Mouse (Mus musculus): ENCODE data around the gene Rbfox1. TPM values are rescaled to one million over a fixed set of nuclear protein-coding genes. Genes with fewer than 3 reads are reported as not detected.

Rbfox1 gene
- polyA plus RNA-seq, 1 experiment = 98.9 TPM

DNA sequence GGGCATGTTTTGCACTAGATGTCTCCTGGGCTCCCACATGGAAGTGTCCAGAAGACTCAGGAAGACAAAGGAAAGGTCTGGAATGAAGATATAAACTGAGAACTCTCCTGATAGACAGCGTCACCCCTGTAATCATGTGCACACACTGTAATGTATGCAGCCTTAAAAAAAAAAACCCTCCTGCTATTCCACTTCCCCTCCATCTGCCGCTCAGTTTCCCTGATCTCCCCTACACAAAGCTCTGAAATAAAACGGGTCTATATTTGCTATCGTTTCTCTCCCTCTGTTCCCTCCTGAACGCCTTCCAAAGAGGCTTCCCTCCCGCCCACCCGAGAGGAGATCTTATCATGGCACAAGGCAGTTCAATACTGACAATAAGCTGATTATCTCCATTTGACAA, 151.9 kb downstream of the Rbfox1 start:
- TF ChIP-seq CTCF (IDR thresholded peaks at IDR 0.05; ENCODE audit: borderline replicate concordance, extremely low read depth, insufficient read depth, insufficient read length) (no peak), POLR2A (IDR thresholded peaks at IDR 0.05; ENCODE audit: borderline replicate concordance, extremely low read depth, insufficient read depth, insufficient read length, poor library complexity, severe bottlenecking) (no peak)
- peak; percentile 56 for DNase-seq (ENCODE audit: low read depth)

- TF ChIP-seq CTCF (IDR thresholded peaks at IDR 0.05; ENCODE audit: borderline replicate concordance, extremely low read depth, insufficient read depth, insufficient read length) = no peak
- TF ChIP-seq POLR2A (IDR thresholded peaks at IDR 0.05; ENCODE audit: borderline replicate concordance, extremely low read depth, insufficient read depth, insufficient read length, poor library complexity, severe bottlenecking) = no peak
- peak; percentile 74 for DNase-seq (ENCODE audit: low read depth)
These were observed 157.6 kb downstream of the Rbfox1 start for GRCm38 (mm10) chr16:6042766-6043165.

DNA sequence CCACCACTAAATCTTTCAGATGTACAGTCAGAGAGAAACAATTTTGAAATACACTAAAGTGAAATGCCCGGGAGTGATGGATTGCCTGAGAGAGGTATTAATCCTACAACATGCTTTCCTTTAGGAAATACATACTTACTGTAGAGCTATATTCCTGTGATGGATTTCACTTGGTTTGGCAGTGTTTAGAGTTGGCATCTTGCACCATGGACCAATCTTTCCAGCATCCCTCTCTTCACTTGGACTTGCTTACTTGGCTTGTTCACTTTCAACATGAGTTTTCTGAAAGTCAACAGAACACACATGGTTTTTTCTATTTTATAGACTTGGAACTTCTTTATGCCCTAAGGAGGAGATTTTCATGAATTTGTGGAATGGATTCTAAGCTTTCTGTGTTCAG, 163.4 kb downstream of the Rbfox1 start:
- no peak for TF ChIP-seq CTCF (IDR thresholded peaks at IDR 0.05; ENCODE audit: borderline replicate concordance, extremely low read depth, insufficient read depth, insufficient read length)
- no peak for TF ChIP-seq POLR2A (IDR thresholded peaks at IDR 0.05; ENCODE audit: borderline replicate concordance, extremely low read depth, insufficient read depth, insufficient read length, poor library complexity, severe bottlenecking)
- peak; percentile 51 for DNase-seq (ENCODE audit: low read depth)

DNA sequence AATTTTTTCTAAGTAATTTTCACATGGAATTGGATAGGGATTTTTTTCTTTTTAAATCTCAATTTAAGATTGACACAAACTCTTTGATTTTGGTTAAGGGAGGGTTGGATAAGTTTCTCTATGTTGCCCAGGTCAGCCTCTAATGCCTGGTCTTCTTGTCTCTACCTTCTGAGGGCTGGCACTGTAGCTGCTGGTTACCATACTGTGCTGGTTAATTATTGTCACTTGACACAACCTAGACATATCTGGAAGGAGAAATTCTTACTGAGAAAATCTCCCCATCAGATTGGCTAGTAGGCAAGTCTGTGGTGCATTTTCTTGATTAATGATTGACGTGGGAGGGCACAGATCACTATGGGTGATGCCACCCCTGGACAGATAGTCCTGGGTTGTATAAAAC, 177.3 kb downstream of the Rbfox1 start:
- TF ChIP-seq CTCF (IDR thresholded peaks at IDR 0.05; ENCODE audit: borderline replicate concordance, extremely low read depth, insufficient read depth, insufficient read length) = no peak
- TF ChIP-seq POLR2A (IDR thresholded peaks at IDR 0.05; ENCODE audit: borderline replicate concordance, extremely low read depth, insufficient read depth, insufficient read length, poor library complexity, severe bottlenecking) = no peak
- DNase-seq (ENCODE audit: low read depth) = no peak

DNA sequence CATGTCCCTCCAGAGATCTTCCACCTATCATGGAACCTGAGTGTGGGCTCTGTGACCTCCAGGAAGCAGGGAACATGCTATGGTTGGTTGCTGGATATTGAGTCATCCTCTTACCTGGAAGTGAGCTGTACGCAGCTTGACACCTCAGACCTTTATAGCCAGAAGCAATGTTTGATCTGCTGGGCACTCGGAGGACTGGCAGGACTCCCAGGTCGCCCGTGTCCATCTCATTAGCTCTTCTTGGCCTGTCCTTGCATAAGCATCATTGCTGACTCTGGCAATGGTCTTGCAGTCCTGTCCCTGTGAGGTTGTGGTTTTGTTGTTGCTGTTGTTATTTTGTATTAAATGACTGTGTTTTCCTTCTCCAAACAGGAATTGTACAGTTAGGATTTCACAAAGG, 180.3 kb downstream of the Rbfox1 start:
- no peak for TF ChIP-seq POLR2A (IDR thresholded peaks at IDR 0.05; ENCODE audit: borderline replicate concordance, extremely low read depth, insufficient read depth, insufficient read length, poor library complexity, severe bottlenecking)
- TF ChIP-seq CTCF (IDR thresholded peaks at IDR 0.05; ENCODE audit: borderline replicate concordance, extremely low read depth, insufficient read depth, insufficient read length) = no peak

DNA sequence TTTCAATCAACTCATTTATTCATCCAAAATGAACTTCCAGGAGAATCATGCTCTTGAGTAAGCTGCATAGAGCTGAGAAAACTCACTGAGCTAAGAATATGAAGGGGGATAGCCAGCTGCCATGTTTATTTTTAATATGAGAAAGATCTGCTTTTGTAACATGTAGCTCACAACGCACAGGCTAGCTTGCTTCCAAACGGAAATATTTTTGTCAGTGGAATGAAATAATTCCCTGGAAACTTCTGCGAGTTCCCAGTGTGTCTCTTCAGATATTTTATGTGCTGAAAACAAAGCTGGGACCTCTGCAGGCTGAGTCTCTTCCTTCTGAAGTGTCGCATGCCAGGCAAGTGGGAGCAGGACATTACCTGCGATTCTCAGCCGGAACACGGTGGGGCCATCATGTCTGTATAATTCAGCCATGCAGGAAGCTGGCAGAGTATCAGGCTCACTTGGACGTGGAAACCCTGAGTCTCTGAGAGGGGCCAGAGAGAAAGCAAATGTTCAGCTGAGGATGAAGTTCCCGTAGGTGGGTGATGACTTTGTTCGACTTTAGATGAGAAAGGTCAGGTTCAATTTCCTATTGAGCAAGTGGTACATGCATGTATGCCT, 190.4 kb downstream of the Rbfox1 start:
- DNase-seq (ENCODE audit: low read depth) = no peak
- no peak for TF ChIP-seq CTCF (IDR thresholded peaks at IDR 0.05; ENCODE audit: borderline replicate concordance, extremely low read depth, insufficient read depth, insufficient read length)
- TF ChIP-seq POLR2A (IDR thresholded peaks at IDR 0.05; ENCODE audit: borderline replicate concordance, extremely low read depth, insufficient read depth, insufficient read length, poor library complexity, severe bottlenecking) = no peak

More for the DNA sequence above, 180.3 kb downstream of the Rbfox1 start:
- no peak for DNase-seq (ENCODE audit: low read depth)

GRCm38 (mm10) chr16:6079017-6079416, 193.9 kb downstream of the Rbfox1 start:
- no peak for TF ChIP-seq POLR2A (IDR thresholded peaks at IDR 0.05; ENCODE audit: borderline replicate concordance, extremely low read depth, insufficient read depth, insufficient read length, poor library complexity, severe bottlenecking)
- TF ChIP-seq CTCF (IDR thresholded peaks at IDR 0.05; ENCODE audit: borderline replicate concordance, extremely low read depth, insufficient read depth, insufficient read length) = no peak
- peak; percentile 25 for DNase-seq (ENCODE audit: low read depth)

DNA sequence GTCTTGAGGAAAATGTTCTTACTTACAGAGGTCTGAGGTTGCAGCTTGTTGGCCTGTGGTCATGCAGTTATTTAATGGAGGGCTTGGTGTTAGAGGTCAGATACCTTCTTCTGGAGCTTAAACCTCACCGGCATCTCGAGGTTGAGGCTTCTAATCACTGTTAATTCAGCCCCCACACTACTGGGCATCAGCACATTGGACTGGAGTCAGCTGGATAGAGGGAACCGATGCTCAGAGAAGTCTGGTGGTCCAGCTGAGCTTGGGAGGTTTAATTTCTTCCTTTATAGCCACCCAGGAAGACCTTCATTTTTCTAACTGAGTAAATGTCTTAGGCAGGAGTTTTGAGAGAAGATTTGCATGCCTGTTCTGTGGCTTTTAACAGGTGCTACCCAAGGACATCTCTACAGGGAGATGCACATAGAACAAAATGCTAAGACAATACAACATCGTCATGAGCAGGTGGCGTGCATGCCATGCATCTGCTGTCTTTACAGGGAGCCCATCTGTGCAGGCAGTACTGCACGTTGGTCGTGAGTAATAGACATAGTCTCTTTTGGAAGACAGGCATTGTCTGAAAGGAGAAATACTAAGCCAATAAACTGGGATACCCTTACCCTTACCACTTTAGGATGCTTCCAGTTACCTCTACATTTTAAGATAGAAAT, 199.7 kb downstream of the Rbfox1 start:
- TF ChIP-seq CTCF (IDR thresholded peaks at IDR 0.05; ENCODE audit: borderline replicate concordance, extremely low read depth, insufficient read depth, insufficient read length) (no peak), POLR2A (IDR thresholded peaks at IDR 0.05; ENCODE audit: borderline replicate concordance, extremely low read depth, insufficient read depth, insufficient read length, poor library complexity, severe bottlenecking) (no peak)
- peak; percentile 39 for DNase-seq (ENCODE audit: low read depth)

DNA sequence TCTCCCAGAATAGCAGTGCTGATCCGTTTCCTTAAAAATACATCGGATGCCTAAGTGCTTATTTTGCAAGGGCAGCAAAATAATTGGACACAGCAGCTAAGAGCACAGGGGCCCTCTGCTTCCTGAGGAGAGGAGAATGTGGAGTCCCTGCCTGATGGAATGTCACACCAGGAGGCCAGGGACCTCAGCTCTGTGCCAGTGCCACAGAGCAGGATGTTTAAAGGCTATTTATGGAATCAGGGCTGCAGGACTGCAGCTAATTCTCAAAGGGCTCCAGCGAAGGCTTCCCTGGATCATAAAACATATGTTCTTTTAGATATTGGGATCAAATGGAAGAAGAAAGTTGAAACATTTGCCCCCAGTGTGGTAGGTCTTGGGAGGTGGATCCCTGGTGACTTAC, 201.0 kb downstream of the Rbfox1 start:
- TF ChIP-seq POLR2A (IDR thresholded peaks at IDR 0.05; ENCODE audit: borderline replicate concordance, extremely low read depth, insufficient read depth, insufficient read length, poor library complexity, severe bottlenecking) = no peak
- TF ChIP-seq CTCF (IDR thresholded peaks at IDR 0.05; ENCODE audit: borderline replicate concordance, extremely low read depth, insufficient read depth, insufficient read length) = no peak
- peak; percentile 48 for DNase-seq (ENCODE audit: low read depth)

- DNase-seq (ENCODE audit: low read depth) = no peak
- no peak for TF ChIP-seq POLR2A (IDR thresholded peaks at IDR 0.05; ENCODE audit: borderline replicate concordance, extremely low read depth, insufficient read depth, insufficient read length, poor library complexity, severe bottlenecking)
- TF ChIP-seq CTCF (IDR thresholded peaks at IDR 0.05; ENCODE audit: borderline replicate concordance, extremely low read depth, insufficient read depth, insufficient read length) = no peak
These were observed 206.4 kb downstream of the Rbfox1 start for GRCm38 (mm10) chr16:6091326-6092123.

- TF ChIP-seq CTCF (IDR thresholded peaks at IDR 0.05; ENCODE audit: borderline replicate concordance, extremely low read depth, insufficient read depth, insufficient read length) = no peak
- TF ChIP-seq POLR2A (IDR thresholded peaks at IDR 0.05; ENCODE audit: borderline replicate concordance, extremely low read depth, insufficient read depth, insufficient read length, poor library complexity, severe bottlenecking) = no peak
- no peak for DNase-seq (ENCODE audit: low read depth)
These were observed 210.6 kb downstream of the Rbfox1 start for GRCm38 (mm10) chr16:6095604-6096372.

Data from brain, embryonic 14.5 days (tissue).